Mouse (Mus musculus): ENCODE measurements around the gene Gpc6. TPM values are rescaled to one million over a fixed set of nuclear protein-coding genes. Genes with fewer than 3 reads are reported as not detected.

The Gpc6 gene
- polyA plus RNA-seq, 1 experiment from 2014 or later, result 31.8 TPM

DNA sequence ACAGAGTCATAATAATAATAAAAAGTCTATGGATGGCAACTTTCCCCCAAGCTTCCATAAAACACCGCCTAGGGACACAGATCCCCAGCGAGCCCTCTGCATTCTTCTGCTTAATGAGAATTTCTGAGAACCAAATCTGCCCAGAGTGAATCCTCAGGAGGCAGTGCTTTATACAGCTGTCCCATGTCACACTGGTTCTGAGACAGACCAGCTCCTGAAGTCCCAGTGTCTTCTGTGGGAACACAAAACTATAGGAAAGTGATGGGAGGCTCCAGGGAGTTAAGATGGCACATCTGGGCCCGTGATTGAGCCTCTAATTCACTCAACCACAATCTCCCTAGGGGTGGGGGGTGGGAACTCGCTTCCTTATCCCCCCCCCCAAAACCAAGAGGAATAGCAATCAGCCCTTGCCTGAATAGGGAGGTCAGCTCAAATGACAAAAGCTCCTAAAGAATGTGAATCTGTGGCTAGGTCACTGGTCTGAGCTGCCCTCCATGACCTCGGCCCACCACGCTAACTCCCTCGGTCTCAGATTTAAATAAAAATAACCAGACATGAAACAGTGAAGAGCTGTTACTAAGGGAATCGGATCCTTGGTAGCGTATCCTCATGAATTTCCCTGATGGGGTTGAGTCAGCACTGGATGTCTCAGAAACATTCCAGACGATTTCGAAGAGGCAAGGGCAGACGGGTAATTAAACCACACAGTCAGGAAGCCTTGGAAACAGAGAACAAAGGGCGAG is 1005.2 kb downstream of the Gpc6 start:
- Histone ChIP-seq H3K4me3 (no peak overlapping the region), H3K36me3 (no peaks in the 10 kb centered on the region), H3K4me1 (no peaks in the 10 kb centered on the region; the same call in 1 of the 2 replicates), H3K27me3 (ENCODE audit: insufficient read depth, poor library complexity, severe bottlenecking) (peaks cover 69% of the 10 kb centered on the region), H3K27ac (peak overlapping the region; percentile 69; the same call in 1 of the 2 replicates), H3K9me3 (no peaks in the 10 kb centered on the region)
- DNase-seq (ENCODE audit: low spot score), result no peak
- 36% methylated on average over 13 of the region's 13 CpGs for WGBS

DNA sequence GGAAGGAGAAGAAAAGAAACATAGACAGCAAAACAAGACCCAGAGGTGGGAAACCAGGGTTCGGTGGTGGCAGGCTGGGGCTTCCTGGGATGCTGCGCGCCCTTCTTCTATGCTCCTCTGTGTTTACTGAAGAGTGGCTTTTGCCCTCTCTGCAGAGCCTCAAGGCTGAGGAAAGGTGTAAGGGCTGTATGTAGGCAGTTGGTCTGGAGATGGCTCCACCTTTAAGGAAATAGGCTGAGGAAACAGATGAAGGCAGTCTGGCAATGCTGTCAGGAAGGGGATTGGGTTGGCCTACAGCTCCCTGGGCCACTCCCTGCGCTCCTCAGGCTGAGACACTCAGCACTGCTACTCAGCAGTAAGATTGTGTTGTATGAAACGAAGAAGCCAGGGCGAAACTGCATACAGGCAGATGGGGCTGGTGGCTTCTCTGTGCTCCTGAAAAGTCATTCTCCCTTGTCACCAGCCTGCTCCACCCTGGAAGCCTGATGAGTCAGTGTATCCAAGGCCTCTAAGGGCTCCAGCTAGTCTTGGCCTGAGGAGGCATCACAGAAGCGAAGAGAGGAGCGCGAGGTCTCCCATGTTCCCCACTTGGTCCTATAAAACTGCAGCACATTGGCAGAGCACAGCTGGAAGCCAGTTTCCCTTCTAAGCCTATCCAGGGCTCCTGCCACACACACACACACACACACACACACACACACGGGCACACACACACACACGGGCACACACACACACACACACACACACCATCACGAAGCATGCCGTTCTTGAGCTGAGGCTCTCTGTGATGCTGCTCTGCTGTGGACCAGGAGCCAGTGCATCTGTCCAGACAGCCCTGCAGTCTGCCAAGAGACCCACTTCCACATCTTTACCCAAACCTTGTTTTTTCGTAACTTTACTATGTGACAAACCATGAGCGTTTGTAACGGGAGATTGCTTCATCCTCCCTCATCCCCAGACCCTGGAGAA is 1006.0 kb downstream of the Gpc6 start:
- peak overlapping the region; percentile 69; the same call in 1 of the 2 replicates for H3K27ac ChIP-seq
- no peak overlapping the region for H3K4me3 ChIP-seq

GRCm38 (mm10) chr14:117932163-117932851 is 1007.2 kb downstream of the Gpc6 start:
- WGBS, result 95% methylated on average over 17 of the region's 17 CpGs
- DNase-seq (ENCODE audit: low spot score), result no peak
- H3K4me3 ChIP-seq, result no peak overlapping the region
- peaks cover 66% of the 10 kb centered on the region for H3K27me3 ChIP-seq (ENCODE audit: insufficient read depth, poor library complexity, severe bottlenecking)
- H3K9me3 ChIP-seq, result no peaks in the 10 kb centered on the region
- H3K27ac ChIP-seq, result no peak overlapping the region
- H3K36me3 ChIP-seq, result no peaks in the 10 kb centered on the region
- no peaks in the 10 kb centered on the region; the same call in 1 of the 2 replicates for H3K4me1 ChIP-seq

More for the DNA sequence above, 1006.0 kb downstream of the Gpc6 start:
- no peaks in the 10 kb centered on the region; the same call in 1 of the 2 replicates for H3K4me1 ChIP-seq
- H3K36me3 ChIP-seq, result no peaks in the 10 kb centered on the region
- 78% methylated on average over 16 of the region's 16 CpGs for WGBS
- DNase-seq (ENCODE audit: low spot score), result no peak
- no peaks in the 10 kb centered on the region for H3K9me3 ChIP-seq
- peaks cover 66% of the 10 kb centered on the region for H3K27me3 ChIP-seq (ENCODE audit: insufficient read depth, poor library complexity, severe bottlenecking)

DNA sequence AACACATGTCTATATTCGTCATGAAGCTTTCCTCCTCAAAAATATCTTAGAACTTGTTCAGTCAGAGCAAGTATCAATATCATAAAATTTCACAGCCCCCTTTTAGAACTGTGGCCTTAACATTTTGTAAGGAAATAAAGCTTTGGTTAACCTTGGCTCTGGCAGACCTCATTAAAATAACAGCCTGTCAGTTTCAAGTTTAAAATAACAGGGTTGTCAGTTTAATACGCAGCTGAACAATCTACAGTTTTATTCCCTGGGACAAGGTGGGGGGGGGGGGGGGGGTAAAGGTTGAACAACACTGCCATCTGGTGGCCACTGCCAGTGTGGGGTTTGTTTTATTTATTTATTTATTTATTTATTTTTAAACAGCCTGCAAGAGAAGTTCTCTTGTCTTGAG is 1013.4 kb downstream of the Gpc6 start:
- no peaks in the 10 kb centered on the region for H3K36me3 ChIP-seq
- no peak overlapping the region for H3K4me3 ChIP-seq
- H3K4me1 ChIP-seq, result no peaks in the 10 kb centered on the region
- DNase-seq (ENCODE audit: low spot score), result no peak
- H3K27me3 ChIP-seq (ENCODE audit: insufficient read depth, poor library complexity, severe bottlenecking), result peaks cover 66% of the 10 kb centered on the region
- H3K27ac ChIP-seq, result no peak overlapping the region
- H3K9me3 ChIP-seq, result no peaks in the 10 kb centered on the region
- WGBS, result 45% methylated on average over 2 of the region's 2 CpGs

- no peak overlapping the region for H3K4me3 ChIP-seq
- no peaks in the 10 kb centered on the region for H3K9me3 ChIP-seq
- no peaks in the 10 kb centered on the region for H3K4me1 ChIP-seq
- 88% methylated on average over 7 of the region's 7 CpGs for WGBS
- H3K27ac ChIP-seq, result no peak overlapping the region
- no peak for DNase-seq (ENCODE audit: low spot score)
- H3K36me3 ChIP-seq, result no peaks in the 10 kb centered on the region
- peaks cover 68% of the 10 kb centered on the region for H3K27me3 ChIP-seq (ENCODE audit: insufficient read depth, poor library complexity, severe bottlenecking)
Observed at GRCm38 (mm10) chr14:117939471-117939870, 1014.4 kb downstream of the Gpc6 start.

DNA sequence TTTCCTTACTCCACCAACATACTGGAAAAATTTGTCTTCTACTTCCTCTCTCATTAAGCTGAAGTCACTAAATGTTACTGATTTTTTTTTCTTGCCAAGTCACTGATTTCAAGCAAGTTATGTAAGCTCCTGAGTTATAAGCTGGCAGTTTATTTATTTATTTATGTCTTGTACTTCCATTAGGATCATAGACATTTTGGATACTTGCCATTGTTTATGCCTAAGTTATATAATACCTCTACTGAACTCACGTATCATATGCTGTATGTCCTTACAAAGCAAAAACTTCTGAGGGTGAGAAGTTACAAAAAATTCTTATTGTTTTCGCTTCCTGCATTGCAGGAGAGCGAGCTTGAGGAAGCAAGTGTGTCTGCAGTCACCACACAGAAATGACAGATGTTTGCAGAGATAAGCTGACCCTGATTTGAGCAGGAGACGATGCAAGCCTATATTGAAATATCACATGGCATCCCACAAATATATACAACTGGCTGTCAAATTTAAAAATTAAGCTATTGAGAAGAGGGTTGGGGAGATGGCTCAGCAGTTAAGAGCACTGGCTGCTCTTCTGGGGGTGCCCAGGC is 1020.9 kb downstream of the Gpc6 start:
- no peak for DNase-seq (ENCODE audit: low spot score)
- 0 out of 2 replicates have a peak, but pooled peaks cover 10% of the 10 kb centered on the region for H3K9me3 ChIP-seq
- WGBS, result 83% methylated on average over 4 of the region's 4 CpGs

DNA sequence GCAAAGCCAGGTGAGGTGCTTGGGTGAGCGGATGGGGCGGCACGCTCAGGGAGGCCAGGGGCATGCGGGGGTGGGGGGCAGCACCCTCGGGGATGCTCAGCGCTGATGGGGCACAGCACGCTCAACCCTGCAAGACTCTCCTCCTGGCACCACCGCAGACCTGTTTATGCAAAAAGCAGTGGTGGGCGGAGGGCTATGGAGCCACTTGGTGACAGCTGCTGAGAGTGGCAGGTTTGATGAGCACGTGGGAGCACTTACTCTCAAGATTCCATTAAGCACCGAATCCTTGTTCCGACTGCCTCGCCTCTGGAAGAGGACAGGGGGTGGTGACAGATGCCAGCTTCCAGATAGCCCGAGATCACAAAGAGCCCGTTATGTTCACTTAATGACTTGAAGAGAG is 1026.2 kb downstream of the Gpc6 start:
- WGBS, result 36% methylated on average over 15 of the region's 15 CpGs
- H3K27me3 ChIP-seq (ENCODE audit: insufficient read depth, poor library complexity, severe bottlenecking), result peaks cover 94% of the 10 kb centered on the region
- peak; percentile 84 for DNase-seq (ENCODE audit: low spot score)
- no peak overlapping the region for H3K4me3 ChIP-seq
- H3K9me3 ChIP-seq, result 0 out of 2 replicates have a peak, but pooled peaks cover 8% of the 10 kb centered on the region
- H3K27ac ChIP-seq, result no peak overlapping the region
- no peaks in the 10 kb centered on the region for H3K36me3 ChIP-seq
- peaks cover 11% of the 10 kb centered on the region for H3K4me1 ChIP-seq

More for the DNA sequence above, 1020.9 kb downstream of the Gpc6 start:
- H3K4me3 ChIP-seq, result no peak overlapping the region
- peaks cover 2% of the 10 kb centered on the region for H3K4me1 ChIP-seq
- H3K36me3 ChIP-seq, result no peaks in the 10 kb centered on the region
- peaks cover 95% of the 10 kb centered on the region for H3K27me3 ChIP-seq (ENCODE audit: insufficient read depth, poor library complexity, severe bottlenecking)
- H3K27ac ChIP-seq, result no peak overlapping the region

DNA sequence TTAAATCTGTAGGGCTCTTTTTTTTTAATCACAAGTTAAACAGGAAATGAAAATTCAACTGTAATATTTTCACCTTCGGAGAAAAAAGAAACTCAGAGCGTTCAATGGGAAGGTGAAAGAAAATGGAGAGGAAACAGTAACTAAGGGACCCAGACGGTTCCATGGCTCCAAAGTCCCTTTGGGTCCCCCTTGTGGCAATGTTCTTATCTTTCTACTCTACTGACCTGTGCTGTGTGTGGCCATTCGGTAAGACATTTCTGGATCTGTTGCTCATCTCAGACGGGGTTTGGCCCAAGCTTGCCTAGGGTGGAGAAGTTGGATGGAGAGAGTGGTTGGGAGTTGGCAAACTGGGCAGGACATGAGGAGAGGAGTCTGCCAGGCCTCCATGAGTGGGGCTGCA is 1026.6 kb downstream of the Gpc6 start:
- H3K27me3 ChIP-seq (ENCODE audit: insufficient read depth, poor library complexity, severe bottlenecking), result peaks cover 94% of the 10 kb centered on the region

GRCm38 (mm10) chr14:117956051-117956450 is 1030.9 kb downstream of the Gpc6 start:
- Histone ChIP-seq H3K4me1 (peaks cover 9% of the 10 kb centered on the region), H3K27me3 (ENCODE audit: insufficient read depth, poor library complexity, severe bottlenecking) (peaks cover 94% of the 10 kb centered on the region), H3K36me3 (no peaks in the 10 kb centered on the region), H3K27ac (no peak overlapping the region), H3K4me3 (no peak overlapping the region), H3K9me3 (no peaks in the 10 kb centered on the region)
- 62% methylated on average over 3 of the region's 3 CpGs for WGBS
- DNase-seq (ENCODE audit: low spot score), result no peak

More for the DNA sequence above, 1026.6 kb downstream of the Gpc6 start:
- 30% methylated on average over 5 of the region's 5 CpGs for WGBS
- Histone ChIP-seq H3K4me1 (peaks cover 11% of the 10 kb centered on the region), H3K9me3 (0 out of 2 replicates have a peak, but pooled peaks cover 6% of the 10 kb centered on the region), H3K36me3 (no peaks in the 10 kb centered on the region), H3K4me3 (no peak overlapping the region), H3K27ac (no peak overlapping the region)
- DNase-seq (ENCODE audit: low spot score), result no peak

DNA sequence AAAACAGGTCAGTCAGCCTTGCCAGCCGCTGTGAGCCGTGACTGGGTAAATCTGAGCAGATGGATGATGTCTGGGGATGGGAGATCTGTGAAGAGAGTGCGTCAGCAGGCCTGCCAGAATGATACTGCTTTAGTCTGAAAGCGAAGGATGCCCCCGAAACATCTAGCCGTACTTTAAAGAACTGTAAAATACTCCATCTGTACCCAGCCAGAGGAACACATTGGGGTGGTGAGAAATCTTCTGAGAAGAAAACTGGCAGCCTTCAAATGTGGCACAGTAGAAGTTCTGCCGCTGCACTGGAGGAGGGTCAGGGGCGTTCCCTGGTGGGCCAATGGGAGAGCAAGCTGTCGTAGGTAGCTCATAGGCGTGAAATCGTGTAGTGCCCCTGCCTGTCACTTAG is 1033.3 kb downstream of the Gpc6 start:
- no peak for DNase-seq (ENCODE audit: low spot score)
- H3K4me3 ChIP-seq, result no peak overlapping the region
- WGBS, result 85% methylated on average over 11 of the region's 11 CpGs
- H3K9me3 ChIP-seq, result no peaks in the 10 kb centered on the region
- H3K36me3 ChIP-seq, result no peaks in the 10 kb centered on the region
- peaks cover 99% of the 10 kb centered on the region for H3K27me3 ChIP-seq (ENCODE audit: insufficient read depth, poor library complexity, severe bottlenecking)
- H3K4me1 ChIP-seq, result no peaks in the 10 kb centered on the region
- no peak overlapping the region for H3K27ac ChIP-seq

GRCm38 (mm10) chr14:117961267-117961666 is 1036.2 kb downstream of the Gpc6 start:
- H3K36me3 ChIP-seq, result no peaks in the 10 kb centered on the region
- H3K27ac ChIP-seq, result no peak overlapping the region
- H3K27me3 ChIP-seq (ENCODE audit: insufficient read depth, poor library complexity, severe bottlenecking), result peaks cover 95% of the 10 kb centered on the region
- 68% methylated on average over 6 of the region's 6 CpGs for WGBS
- no peaks in the 10 kb centered on the region for H3K9me3 ChIP-seq
- DNase-seq (ENCODE audit: low spot score), result no peak
- no peak overlapping the region for H3K4me3 ChIP-seq
- no peaks in the 10 kb centered on the region for H3K4me1 ChIP-seq

- Histone ChIP-seq H3K4me1 (no peaks in the 10 kb centered on the region), H3K27me3 (ENCODE audit: insufficient read depth, poor library complexity, severe bottlenecking) (peaks cover 95% of the 10 kb centered on the region), H3K36me3 (no peaks in the 10 kb centered on the region), H3K4me3 (no peak overlapping the region), H3K27ac (no peak overlapping the region), H3K9me3 (no peaks in the 10 kb centered on the region)
- WGBS, result 88% methylated on average over 6 of the region's 6 CpGs
- DNase-seq (ENCODE audit: low spot score), result no peak
Observed at GRCm38 (mm10) chr14:117961844-117962243, 1036.7 kb downstream of the Gpc6 start.

Measured in heart, embryonic 10.5 days (tissue).